Mouse (Mus musculus) small intestine, adult 2 months (tissue): ENCODE data around the gene H2-M5.

Experiments
- CTCF ChIP-seq: fragments of 200-500 bp; IDR thresholded peaks from 2 replicates; pipeline ENCODE4 v1.5.1; 2012; ENCODE audit warnings: low read depth, mild to moderate bottlenecking, control low read depth, inconsistent platforms, low read length, moderate library complexity, mixed read lengths; ENCODE audit not compliant: insufficient replicate concordance, insufficient read length; ENCODE audit errors: extremely low read depth
- POLR2A ChIP-seq: fragments of 200-500 bp; IDR thresholded peaks from 2 replicates; pipeline ENCODE4 v1.6.1; 2012; ENCODE audit warnings: low read depth, mild to moderate bottlenecking, control low read depth, inconsistent platforms, low read length, moderate library complexity

GRCm38 (mm10) chr17:37003366-37003765, 14.0 kb upstream of the H2-M5 start:
- TF ChIP-seq POLR2A (no peak), CTCF (no peak)
